ENCODE assay signal across 9 mouse cellular contexts in the genomic region with DNA sequence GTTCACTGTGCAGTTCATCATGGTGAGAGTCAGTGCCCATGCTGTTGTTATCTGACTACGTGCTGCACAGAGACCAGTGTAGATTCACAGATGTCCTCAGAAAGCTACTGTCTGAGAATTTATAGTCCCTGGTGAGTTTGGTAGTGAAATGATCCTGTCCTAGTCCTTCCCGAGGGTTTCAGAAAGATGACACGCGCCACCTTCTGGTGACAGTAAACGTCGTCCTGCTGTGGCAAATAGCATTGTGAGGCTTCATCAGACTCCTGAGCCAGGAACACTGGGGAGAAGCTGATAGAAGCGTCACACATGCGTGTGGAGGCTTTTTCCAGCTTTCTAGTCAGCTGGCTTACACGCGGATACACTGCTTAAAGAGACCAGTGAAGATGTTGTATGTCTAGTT.
DNase-seq lines count a peak whose midpoint lies in the region; ATAC-seq and TF ChIP-seq lines count a peak whose summit lies in the region.
"Had no signal": no experiment of that assay in that cellular context is flagged by ENCODE, and none has a peak within 500 bp of the region (broad histone marks: within the 10 kb centered on the region; RNA-seq: fewer than 3 reads in every experiment).

No protein-coding gene starts in this region.

- no peaks in the 10 kb centered on the region; the same call in 1 of the 2 replicates for H3K36me3 ChIP-seq in forebrain, postnatal 0 days (ENCODE audit: insufficient read depth)
- peaks cover 43% of the 10 kb centered on the region for H3K36me3 ChIP-seq in lung, embryonic 14.5 days (ENCODE audit: insufficient read depth)

- H3K27me3 ChIP-seq in forebrain, postnatal 0 days (ENCODE audit: insufficient read depth, low read length): no peaks in the 10 kb centered on the region
- H3K27me3 ChIP-seq in lung, embryonic 14.5 days (ENCODE audit: insufficient read depth, low read length): no peaks in the 10 kb centered on the region

- no peak overlapping the region for H3K9ac ChIP-seq in forebrain, postnatal 0 days
- no peak overlapping the region for H3K9ac ChIP-seq in lung, embryonic 14.5 days

- H3K4me3 ChIP-seq in forebrain, postnatal 0 days (ENCODE audit: low read depth, low read length): no peak overlapping the region
- H3K4me3 ChIP-seq in lung, embryonic 14.5 days (ENCODE audit: low read depth, low read length): no peak overlapping the region
- H3K4me3 ChIP-seq: erythroblast, embryonic 14.5 days had no signal

- 26% methylated on average over 10 of the region's 10 CpGs for WGBS in forebrain, postnatal 0 days
- WGBS in large intestine, adult 2 months: 26% methylated on average over 10 of the region's 10 CpGs
- WGBS in lung, embryonic 14.5 days: 23% methylated on average over 10 of the region's 10 CpGs

- H3K9me3 ChIP-seq in forebrain, postnatal 0 days (ENCODE audit: low read length): no peaks in the 10 kb centered on the region
- no peaks in the 10 kb centered on the region for H3K9me3 ChIP-seq in lung, embryonic 14.5 days (ENCODE audit: low read depth, low read length)

- H3K4me2 ChIP-seq in forebrain, postnatal 0 days (ENCODE audit: low read depth): no peak overlapping the region
- H3K4me2 ChIP-seq in lung, embryonic 14.5 days: no peak overlapping the region

- DNase-seq in NIH3T3 (ENCODE audit: low read depth): peak; percentile 86
- peak; percentile 64 for DNase-seq in cerebellum, adult 11 months
- peak; percentile 89 for DNase-seq in forebrain, postnatal 0 days
- DNase-seq in heart, postnatal 4 days: peak; percentile 89
- peak; percentile 47 for DNase-seq in large intestine, adult 2 months (ENCODE audit: low read depth, low spot score)
- peak; percentile 96 for DNase-seq in lung, embryonic 14.5 days
- DNase-seq in retina, embryonic 14.5 days (ENCODE audit: low spot score): peak; percentile 86
- DNase-seq in T-cell, adult 2 months (ENCODE audit: low spot score): no peak

- no peaks in the 10 kb centered on the region for H3K4me1 ChIP-seq in forebrain, postnatal 0 days (ENCODE audit: insufficient read depth)
- H3K4me1 ChIP-seq in lung, embryonic 14.5 days (ENCODE audit: insufficient read depth): no peaks in the 10 kb centered on the region

- ATAC-seq in forebrain, postnatal 0 days: peak; percentile 78
- peak; percentile 64 for ATAC-seq in lung, embryonic 14.5 days (ENCODE audit: insufficient read depth)

- H3K27ac ChIP-seq in forebrain, postnatal 0 days (ENCODE audit: low read depth, low read length): no peak overlapping the region
- no peak overlapping the region for H3K27ac ChIP-seq in lung, embryonic 14.5 days (ENCODE audit: low read depth)

- peak; percentile 86 for TF ChIP-seq CTCF in forebrain, postnatal 0 days (IDR thresholded peaks at IDR 0.05; ENCODE audit: low read depth)
- TF ChIP-seq CTCF in lung, embryonic 14.5 days (IDR thresholded peaks at IDR 0.05; ENCODE audit: low read depth): peak; percentile 86
